Mouse (Mus musculus) gastrocnemius, adult 2 months (tissue): ENCODE measurements around the gene Ss18l2. TPM values are rescaled to one million over a fixed set of nuclear protein-coding genes. Genes with fewer than 3 reads are reported as not detected.

ENCODE experiments used
- DNase-seq: peaks from one replicate; pipeline ENCODE4 v3.0.0; 2022
- H3K27ac ChIP-seq: fragments of 200-600 bp; 2 replicates; pipeline ENCODE4 v1.8.1; 2022; ENCODE audit warnings: mild to moderate bottlenecking
- H3K4me3 ChIP-seq: fragments of 200-600 bp; 2 replicates; pipeline ENCODE4 v1.8.1; 2022; ENCODE audit warnings: mild to moderate bottlenecking, moderate library complexity
- CTCF ChIP-seq: fragments of 200-600 bp; IDR thresholded peaks from 2 replicates; pipeline ENCODE4 v1.8.1; 2022; ENCODE audit warnings: antibody characterized with exemption, mild to moderate bottlenecking, moderate library complexity
- intact Hi-C: fragments of 180-260 bp; cut with DNase I; formaldehyde crosslinking; loops from one replicate; pipeline ENCODE4 v1.15.1; 2025
- long read RNA-seq, 2 experiments: library from polyadenylated mRNA; stranded (forward); transcript quantifications; one replicate each; pipeline ENCODE4 v2.0.0; 2021
- total RNA-seq, 2 experiments: library from RNA; stranded (reverse); gene quantifications; 2 replicates each; pipeline ENCODE4 v1.2.3; 2021

Gene Ss18l2
- total RNA-seq: 100 to 1,000 TPM; 108 to 137 TPM
- long read RNA-seq, experiment 1, transcript Ss18l2-203 (2 exons, 1,175 nt): minor isoform, 32 of 202 reads
- long read RNA-seq, experiment 1, transcript Ss18l2-207 (1 exons, 2,354 nt): minor isoform, 46 of 202 reads
- long read RNA-seq, experiment 1, transcript Ss18l2-201 (3 exons, 577 nt): major isoform, 114 of 202 reads
- long read RNA-seq, experiment 1, partial matches to known transcripts: 0 of 202 reads
- long read RNA-seq, experiment 1, other reads (novel, unspliced or antisense): 7 of 202 reads
- long read RNA-seq, experiment 2, transcript Ss18l2-207 (1 exons, 2,354 nt): minor isoform, 62 of 247 reads
- long read RNA-seq, experiment 2, transcript Ss18l2-203 (2 exons, 1,175 nt): minor isoform, 24 of 247 reads
- long read RNA-seq, experiment 2, transcript Ss18l2-201 (3 exons, 577 nt): major isoform, 146 of 247 reads
- long read RNA-seq, experiment 2, partial matches to known transcripts: 0 of 247 reads
- long read RNA-seq, experiment 2, other reads (novel, unspliced or antisense): 6 of 247 reads

GRCm38 (mm10) chr9:121709898-121710583, at the start of gene Ss18l2:
Ss18l2 (plus strand) TSS chr9:121710329.
- TF ChIP-seq CTCF: no peak
- intact Hi-C loops: loop anchor here (1.0 kb wide), 1 partner anchor 8 kb away; no protein-coding TSS in a partner anchor

DNA sequence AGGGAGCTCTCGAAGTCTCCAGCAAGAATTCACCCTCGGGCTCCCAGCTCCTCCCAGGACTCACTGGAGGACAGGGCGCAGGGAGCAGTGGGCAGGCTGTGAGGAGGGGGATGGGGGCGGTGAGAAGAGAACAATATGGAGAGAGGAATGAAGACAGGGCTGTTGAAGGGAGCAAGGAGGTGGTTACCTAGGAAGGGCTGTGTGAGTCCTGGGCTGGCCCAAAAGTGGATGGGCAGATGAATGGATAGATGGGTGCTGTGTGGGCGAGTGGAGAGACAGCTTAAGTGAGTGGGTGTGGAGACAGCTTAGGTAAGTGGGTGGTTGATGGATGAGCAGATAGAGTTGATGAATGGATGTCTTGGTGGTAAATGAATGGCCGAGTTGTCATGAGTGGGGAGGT, 46.7 kb upstream of the Ss18l2 start:
- Histone ChIP-seq H3K27ac (no peak overlapping the region), H3K4me3 (no peak overlapping the region)
- no peak for DNase-seq
- intact Hi-C loops: no loop called here
- TF ChIP-seq CTCF: no peak

More at GRCm38 (mm10) chr9:121709898-121710583, at the start of gene Ss18l2:
- Histone ChIP-seq H3K4me3 (peak within 1 kb of the TSS; percentile 100), H3K27ac (peak within 1 kb of the TSS; percentile 99)
- DNase-seq: peak; percentile 99

DNA sequence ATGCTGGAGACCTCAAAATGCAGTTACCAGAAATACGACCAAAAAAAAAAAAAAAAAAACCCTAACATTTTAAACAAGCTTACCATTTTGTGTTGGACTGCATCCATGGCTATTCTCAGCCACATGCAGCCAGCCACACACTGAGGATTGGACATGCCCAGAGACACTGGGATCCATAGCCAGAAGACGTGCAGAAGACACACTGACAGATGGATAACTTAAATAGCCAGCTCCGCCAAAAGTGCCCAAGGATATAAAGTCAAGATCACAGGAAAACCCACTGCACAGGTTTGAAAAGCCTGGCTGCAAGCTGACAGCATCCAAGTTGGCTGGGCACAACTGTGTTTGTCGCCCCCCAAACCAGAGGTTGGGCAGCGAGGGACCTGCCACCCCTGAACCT, 46.0 kb upstream of the Ss18l2 start:
- intact Hi-C loops: no loop called here
- Histone ChIP-seq H3K4me3 (no peak overlapping the region), H3K27ac (no peak overlapping the region)
- no peak for TF ChIP-seq CTCF
- DNase-seq: no peak

- intact Hi-C loops: no loop called here
Measured at GRCm38 (mm10) chr9:121666957-121667630, 43.0 kb upstream of the Ss18l2 start.

GRCm38 (mm10) chr9:121667822-121668221, 42.3 kb upstream of the Ss18l2 start:
- no peak for DNase-seq
- no peak for TF ChIP-seq CTCF
- no peak overlapping the region for H3K4me3 ChIP-seq
- H3K27ac ChIP-seq: no peak overlapping the region; the same call in 1 of the 2 replicates
- intact Hi-C loops: no loop called here

More at GRCm38 (mm10) chr9:121666957-121667630, 43.0 kb upstream of the Ss18l2 start:
- Histone ChIP-seq H3K4me3 (no peak overlapping the region), H3K27ac (peak overlapping the region; percentile 12; the same call in 1 of the 2 replicates)
- DNase-seq: no peak
- TF ChIP-seq CTCF: no peak

GRCm38 (mm10) chr9:121669348-121669791, 40.8 kb upstream of the Ss18l2 start:
- no peak overlapping the region for H3K27ac ChIP-seq
- peak overlapping the region; percentile 32 for H3K4me3 ChIP-seq
- intact Hi-C loops: no loop called here
- TF ChIP-seq CTCF: peak; percentile 80
- DNase-seq: peak; percentile 82

DNA sequence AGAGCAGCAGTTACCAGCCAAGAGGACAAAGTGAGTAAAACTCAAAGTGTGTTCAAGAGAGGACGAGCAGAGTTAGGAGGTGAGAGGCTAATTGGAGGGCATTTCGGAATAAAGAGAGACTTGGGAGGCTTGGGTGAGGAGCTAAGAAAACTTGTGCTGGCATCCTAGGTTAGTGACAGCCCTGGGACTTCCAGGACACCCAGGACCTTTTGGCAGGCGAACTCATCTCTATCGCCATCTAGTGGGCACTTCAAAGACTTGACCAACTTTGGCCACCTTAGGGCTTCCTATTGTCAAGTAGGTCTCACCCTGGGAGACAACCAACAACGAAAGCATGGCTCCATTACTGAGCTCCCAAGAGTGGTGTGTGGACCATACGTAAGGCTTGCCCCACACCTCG, 38.8 kb upstream of the Ss18l2 start:
- intact Hi-C loops: no loop called here
- TF ChIP-seq CTCF: peak; percentile 76
- DNase-seq: peak; percentile 58
- Histone ChIP-seq H3K27ac (peak overlapping the region; percentile 17; the same call in 1 of the 2 replicates), H3K4me3 (no peak overlapping the region)

DNA sequence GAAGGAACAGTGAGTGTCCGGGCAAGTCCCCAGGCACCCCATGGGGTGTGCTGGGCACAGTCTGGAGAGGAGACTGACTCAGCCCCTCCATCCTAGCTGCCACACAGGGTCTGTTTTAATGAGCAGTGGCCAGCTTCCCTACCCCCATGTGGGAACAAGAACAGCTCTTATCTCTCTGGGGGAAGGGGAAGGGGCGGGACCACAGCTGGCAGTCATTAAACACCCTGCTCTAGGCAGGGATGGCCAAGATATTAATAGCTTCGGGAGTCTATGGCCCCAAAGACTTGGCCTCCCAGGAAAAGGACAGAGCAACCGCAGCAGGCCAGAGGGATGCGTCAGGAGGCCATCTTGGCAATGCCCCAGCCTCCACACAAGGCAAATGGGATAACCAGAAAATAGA, 37.8 kb upstream of the Ss18l2 start:
- peak overlapping the region; percentile 72 for H3K27ac ChIP-seq
- TF ChIP-seq CTCF: no peak
- intact Hi-C loops: no loop called here
- no peak overlapping the region for H3K4me3 ChIP-seq
- peak; percentile 76 for DNase-seq

DNA sequence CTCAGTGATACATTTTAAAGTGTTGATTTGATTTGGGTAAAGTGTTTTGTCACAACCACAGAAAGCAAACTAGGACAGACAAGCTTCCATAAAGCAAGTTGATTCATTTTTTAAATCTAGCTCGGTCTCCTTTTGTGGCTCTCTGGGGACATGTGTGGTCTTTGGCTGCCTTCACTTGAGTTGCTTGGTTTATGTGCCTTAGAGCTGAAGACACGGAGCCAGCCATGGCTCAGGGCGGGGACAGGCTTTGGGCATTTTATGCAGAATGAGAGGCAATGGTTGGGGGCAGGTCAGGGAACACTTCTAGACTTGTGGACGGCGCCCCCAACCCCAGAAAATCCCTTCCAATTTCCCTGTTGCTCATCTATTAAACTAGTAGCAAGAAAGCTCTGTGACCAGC, 36.4 kb upstream of the Ss18l2 start:
- no peak for DNase-seq
- Histone ChIP-seq H3K27ac (peak overlapping the region; percentile 72), H3K4me3 (no peak overlapping the region)
- no peak for TF ChIP-seq CTCF
- intact Hi-C loops: no loop called here

GRCm38 (mm10) chr9:121675011-121675410, 35.1 kb upstream of the Ss18l2 start:
- Histone ChIP-seq H3K27ac (no peak overlapping the region), H3K4me3 (no peak overlapping the region)
- intact Hi-C loops: loop anchor here (5.0 kb wide), 2 partner anchors 198 to 428 kb away; no protein-coding TSS in a partner anchor
- TF ChIP-seq CTCF: no peak
- no peak for DNase-seq

GRCm38 (mm10) chr9:121675556-121675955, 34.6 kb upstream of the Ss18l2 start:
- no peak for TF ChIP-seq CTCF
- Histone ChIP-seq H3K4me3 (no peak overlapping the region), H3K27ac (no peak overlapping the region)
- no peak for DNase-seq
- intact Hi-C loops: loop anchor here (5.0 kb wide), 2 partner anchors 198 to 428 kb away; no protein-coding TSS in a partner anchor

- H3K27ac ChIP-seq: 0 out of 2 replicates have a peak overlapping the region, but pooled peaks have one; percentile 6
- TF ChIP-seq CTCF: no peak
- no peak for DNase-seq
- no peak overlapping the region for H3K4me3 ChIP-seq
- intact Hi-C loops: loop anchor here (5.0 kb wide), 2 partner anchors 200 to 430 kb away; no protein-coding TSS in a partner anchor
Measured at GRCm38 (mm10) chr9:121677069-121677468, 33.1 kb upstream of the Ss18l2 start.
